Mouse (Mus musculus): Measurements from ENCODE around the gene Itgad.
"Not testable (repeated sequence)": the region's sequence is repeated elsewhere in the genome, so short reads cannot be mapped to it uniquely, and the experiment has no call there.

Gene Itgad

DNA sequence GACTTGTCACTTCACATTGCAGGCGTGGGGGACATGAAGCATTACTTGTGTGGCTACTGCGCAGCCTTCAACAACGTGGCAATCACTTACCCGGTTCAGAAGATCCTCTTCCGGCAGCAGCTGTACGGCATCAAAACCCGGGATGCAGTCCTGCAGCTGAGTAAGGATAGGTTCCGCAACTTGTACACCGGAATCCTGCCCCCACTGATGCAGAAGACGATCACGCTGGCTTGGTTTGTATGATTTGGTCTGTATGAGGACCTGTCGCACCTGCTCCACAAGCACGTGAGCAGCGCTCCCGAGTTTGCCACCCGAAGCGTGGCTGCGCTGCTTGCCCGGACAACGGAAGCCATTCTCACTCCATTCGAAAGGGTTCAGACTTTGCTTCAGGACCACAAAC, at the start of gene Itgad:
Itgad (plus strand) TSS at position 301 of the 400 bp plus-strand sequence.
- no peak for DNase-seq (ENCODE audit: low spot score in 2 of 2)

DNA sequence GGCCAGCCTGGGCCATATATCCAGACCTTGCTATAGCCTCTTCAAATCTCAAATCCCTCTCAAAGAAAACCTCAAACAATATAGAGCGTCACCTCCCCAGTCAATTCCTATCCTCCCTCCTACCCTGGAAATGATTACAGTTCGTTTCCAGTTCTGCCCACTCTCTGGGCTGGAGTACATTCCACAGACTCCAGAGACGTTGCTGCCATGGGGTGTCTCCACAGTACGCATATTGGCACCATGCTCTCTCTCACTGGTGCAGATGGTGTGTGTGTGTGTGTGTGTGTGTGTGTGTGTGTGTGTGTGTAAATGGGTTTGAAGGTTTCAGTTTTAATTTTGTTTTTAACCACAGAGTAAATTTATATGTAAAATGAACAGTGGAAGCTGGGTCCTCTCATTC, 48.9 kb upstream of the Itgad start:
- no peak for DNase-seq (ENCODE audit: low spot score in 2 of 2)

DNA sequence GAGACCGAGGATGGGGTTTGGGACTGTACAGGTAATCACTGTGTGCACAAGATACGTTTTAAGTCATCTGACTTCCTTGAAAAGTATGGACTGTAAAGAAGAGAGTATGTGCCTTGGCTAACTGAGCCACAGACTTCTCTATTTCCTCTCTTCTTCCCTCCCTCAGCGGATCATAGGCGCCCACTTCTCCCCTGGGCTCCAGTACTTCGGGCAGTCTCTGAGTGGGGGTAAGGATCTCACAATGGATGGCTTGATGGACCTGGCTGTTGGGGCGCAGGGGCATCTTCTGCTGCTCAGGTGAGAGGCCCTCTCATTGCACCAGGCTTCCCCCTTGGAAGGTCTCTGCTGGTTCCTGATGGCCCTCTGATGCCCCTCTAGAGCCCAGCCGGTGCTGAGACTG, 46.7 kb upstream of the Itgad start:
- no peak for DNase-seq (ENCODE audit: low spot score in 2 of 2)

DNA sequence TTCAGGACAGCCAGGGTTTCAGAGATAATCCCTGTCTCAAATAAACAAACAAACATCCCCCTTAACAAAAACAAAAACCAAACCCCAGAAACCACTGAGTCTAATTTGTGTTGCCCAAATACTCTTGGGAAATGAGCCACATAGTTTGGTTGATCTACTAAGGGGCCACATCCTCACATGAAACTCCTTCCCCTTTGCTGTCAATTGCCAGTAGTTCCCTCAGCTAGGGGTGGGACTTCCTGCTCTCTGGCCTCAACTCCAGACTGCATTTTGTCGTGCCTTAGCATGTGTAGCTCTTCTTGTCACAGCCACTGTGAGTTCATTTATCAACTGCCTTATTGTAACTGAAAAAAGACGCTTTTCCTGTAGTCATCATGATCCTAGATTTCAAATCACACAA, 43.9 kb upstream of the Itgad start:
- no peak for DNase-seq (ENCODE audit: low spot score in 2 of 2)

DNA sequence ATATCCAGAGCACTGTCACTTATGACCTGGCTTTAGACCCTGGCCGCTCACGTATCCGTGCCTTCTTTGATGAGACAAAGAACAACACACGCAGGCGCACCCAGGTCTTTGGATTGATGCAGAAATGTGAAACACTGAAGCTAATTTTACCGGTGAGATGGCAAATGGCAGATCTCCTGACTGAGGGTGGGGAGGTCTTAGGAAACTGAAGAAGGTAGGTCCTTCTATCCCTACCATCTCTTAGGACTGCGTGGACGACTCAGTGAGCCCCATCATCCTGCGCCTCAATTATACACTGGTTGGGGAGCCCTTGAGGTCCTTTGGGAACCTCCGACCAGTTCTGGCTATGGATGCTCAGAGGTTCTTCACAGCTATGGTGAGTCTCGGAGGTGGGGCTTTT, 42.0 kb upstream of the Itgad start:
- DNase-seq (ENCODE audit: low spot score in 2 of 2) = no peak

DNA sequence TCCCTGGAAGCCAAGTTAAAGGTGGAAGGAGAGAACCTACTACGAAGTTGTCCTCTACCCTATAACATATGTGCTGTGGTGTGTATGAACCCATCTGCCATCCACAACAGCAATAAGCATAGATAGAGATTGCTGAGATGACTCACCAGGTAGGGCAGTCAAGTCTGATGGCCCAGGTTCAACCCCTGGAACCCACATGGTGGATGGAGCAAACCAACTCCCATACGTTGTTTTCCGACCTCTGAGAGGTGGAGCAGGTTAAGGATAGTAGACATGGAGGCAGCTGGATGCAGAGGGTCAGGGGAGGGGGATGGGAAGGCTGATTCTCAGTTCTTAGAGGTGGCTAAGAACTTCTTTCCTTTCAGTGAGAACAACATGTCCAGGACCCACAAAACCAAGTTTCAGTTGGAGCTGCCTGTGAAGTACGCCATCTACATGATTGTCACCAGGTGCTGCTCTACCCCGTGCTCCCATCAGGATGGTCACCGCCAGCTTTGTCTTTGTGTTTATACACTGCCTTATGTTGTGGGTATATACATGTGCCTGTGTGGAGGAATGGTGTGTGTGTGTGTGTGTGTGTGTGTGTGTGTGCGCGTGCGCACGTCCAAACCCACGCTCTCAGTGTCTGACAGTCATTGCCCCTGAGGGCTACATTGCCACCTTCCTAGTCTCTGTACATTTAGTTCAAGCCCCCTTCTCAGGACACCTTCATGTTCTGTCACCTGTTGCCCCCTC, 39.6 kb upstream of the Itgad start:
- no peak for DNase-seq (ENCODE audit: low spot score in 2 of 2)

DNA sequence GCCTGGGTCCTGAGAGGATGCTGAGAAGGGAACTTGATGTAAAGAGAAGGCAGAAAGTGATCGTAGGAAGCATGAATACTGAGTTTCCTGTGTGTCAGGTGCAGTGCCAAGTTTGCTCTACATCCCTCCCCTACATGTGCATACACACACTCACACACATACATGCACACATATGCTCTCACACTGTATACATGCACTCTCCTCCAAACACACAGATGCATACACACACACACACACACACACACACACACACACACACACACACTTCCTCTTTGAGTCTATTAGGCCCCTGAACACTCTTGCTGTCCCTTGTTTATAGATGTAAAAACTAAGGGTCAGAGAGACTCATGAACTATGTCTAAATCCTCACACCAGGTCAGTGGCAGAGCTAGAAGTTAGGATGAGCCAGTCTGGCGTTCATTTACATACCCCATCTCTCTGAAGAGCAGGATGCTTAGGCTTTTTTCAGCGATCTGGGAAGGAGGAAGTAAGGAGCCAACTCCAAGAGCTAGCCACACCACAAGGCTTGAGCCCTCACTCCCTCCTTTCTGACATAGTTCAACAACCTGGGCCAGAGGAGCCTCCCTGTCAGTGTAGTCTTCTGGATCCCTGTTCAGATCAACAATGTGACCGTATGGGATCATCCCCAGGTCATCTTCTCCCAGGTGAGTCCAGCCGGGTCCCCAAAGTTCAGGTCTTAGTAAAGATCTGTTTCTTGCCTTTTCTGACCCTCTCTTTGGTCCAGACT, 38.8 kb upstream of the Itgad start:
- no peak for DNase-seq (ENCODE audit: low spot score in 2 of 2)

DNA sequence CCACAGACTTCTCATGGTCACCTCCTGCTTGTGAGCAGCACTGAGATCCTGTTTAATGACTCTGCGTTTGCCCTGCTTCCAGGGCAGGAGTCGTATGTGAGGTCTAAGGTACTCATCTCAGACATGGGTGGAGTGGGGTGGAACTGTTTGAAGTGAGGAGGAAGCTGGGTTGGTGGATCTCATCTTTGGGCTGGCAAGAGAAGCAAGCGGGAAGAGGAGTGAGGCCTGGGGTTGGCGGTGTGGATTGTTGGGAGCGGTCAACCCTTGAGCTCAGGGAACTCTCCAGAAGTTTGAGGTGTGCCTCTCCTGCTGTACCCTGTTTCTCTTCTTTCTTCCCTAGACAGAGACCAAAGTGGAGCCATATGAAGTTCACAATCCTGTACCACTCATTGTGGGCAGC, 37.8 kb upstream of the Itgad start:
- DNase-seq (ENCODE audit: low spot score in 2 of 2) = no peak

DNA sequence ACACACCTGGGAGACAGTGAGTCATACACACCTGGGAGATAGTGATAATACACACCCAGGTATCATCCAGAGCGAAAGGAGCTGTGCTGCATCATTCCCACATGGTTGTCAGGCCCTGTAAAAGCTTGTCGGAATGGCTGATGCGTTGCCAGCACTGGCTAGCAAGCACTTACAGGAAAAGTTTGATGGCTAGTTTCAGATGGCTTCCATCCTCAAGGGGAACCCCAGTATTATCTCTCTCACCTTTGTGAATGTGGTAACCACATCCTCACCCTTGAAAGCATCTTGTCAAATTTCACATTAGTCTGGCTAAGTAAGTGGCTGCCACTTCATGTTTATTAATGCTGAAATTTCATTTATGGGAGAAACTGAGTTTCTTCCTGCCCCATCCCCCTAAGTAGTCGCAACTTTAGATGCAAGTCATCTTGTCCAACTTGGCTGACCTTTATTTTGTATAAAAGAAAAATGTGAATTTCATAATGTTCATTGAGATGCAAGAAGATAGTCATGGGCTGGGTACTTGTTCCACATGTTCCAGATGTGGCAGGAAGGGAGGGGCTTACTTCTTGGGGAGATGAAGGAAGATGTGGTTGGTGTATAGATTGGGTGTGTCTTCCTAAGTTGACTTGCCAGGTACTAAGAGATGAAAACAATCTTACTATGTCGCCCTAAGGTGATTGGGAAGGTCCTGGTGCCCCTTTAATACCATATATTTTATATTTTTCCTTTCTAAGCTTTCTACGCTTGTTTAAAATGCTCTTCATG, 34.3 kb upstream of the Itgad start:
- no peak for DNase-seq (ENCODE audit: low spot score in 2 of 2)

DNA sequence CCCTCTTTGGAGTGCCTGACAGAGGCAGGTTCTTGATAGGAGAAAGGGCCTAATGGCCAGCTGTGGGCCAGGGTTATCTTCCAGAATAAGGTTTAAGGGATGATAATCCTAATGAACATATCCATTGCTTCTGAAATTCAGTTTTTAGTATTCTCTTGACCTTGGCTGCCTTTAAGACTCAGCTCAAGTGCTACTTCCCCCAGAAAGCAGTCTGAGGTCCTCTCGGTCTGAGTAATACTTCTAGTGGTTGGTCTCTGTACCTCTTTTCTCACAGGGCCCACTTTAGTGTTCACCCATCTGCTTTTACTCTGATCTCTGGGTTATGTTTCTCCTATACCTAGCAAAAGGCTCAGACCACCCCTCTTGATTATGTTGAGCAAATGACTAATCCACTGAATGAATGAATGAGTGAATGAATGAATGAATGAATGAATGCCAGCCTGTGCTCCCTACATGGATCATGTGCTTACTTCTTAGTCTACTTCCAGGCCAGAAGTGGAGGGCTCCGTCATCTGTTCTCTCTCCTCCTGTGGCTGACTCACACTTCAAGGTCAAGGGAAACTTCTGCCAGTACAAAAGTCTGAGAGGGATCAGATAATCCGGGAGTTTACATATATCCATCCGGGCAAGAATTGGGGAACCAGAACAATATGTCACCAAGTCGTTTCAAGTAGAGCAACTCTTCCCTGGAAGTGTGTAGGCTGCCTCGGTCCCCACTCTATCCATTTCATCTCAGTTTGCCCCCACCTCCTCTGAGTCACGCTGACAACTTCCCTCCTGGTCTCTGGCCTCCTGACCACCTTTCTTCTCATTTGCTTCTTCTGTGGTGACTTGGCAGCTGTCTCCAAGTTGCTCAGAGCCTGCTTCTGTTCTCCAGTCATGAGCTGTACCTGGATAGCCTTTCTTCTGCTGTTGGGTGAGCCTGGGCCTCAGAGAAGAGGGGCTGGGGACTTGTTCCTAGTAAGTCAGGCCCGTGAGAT, 25.1 kb upstream of the Itgad start, which contains the start of gene Itgax:
Itgax (plus strand) TSS at position 807 of the 980 bp plus-strand sequence.
- DNase-seq (ENCODE audit: low spot score in 2 of 2) = no peak

DNA sequence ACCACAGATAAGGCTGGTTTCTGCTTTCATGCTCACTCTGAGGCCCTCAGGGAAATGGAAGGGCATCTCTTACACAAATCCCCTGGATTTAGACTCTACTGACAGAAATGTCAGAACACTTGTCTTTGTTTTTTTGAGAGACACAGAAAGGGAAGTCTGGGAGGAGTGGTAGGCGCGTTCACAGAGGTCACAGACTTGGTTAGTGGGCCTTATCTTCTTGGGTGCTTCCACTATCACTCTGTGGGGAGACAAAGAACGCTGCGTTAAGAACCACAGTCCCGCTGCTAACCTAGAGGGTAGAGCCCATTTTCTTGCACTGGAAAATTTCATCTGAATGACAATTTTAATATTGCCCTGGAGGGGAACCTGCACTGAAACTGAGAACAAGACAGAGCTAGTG, 22.0 kb upstream of the Itgad start:
- no peak for DNase-seq (ENCODE audit: low spot score in 2 of 2)

DNA sequence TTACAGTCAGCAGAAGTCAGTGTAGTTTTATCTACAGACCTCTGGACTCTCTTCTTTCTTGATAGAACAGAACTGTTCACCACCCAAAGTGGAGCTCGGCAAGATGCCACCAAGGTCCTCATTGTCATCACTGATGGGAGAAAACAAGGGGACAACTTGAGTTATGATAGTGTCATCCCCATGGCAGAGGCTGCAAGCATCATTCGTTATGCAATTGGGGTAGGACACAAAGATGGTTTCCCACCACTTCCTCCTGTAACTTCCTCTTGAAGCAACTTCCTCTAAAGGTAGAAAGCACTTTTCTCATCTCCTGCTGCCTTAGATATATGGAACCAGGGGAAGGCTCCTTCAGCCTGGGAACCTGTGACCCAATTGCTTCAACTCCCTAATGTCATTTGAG, 20.6 kb upstream of the Itgad start:
- DNase-seq (ENCODE audit: low spot score in 2 of 2) = no peak

DNA sequence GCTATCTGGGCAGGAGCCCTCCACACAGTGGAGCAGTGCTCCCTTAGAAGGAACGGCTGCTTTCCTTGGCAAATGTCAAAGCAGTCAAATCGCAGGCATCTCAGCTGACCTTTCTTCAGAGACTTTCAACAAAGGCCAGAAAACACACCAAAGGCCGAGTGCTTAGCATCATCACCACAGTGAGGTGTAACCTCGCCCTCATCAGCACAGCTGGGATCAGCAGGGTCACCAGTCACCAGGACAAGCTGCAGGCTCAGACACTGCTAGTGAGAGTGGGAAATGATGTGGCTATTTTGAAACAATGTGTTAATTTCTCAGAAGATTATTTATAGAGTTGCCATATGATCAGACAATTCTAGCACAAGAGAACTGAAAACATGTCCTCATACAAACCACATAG, 17.2 kb upstream of the Itgad start:
- DNase-seq (ENCODE audit: low spot score in 2 of 2) = no peak

DNA sequence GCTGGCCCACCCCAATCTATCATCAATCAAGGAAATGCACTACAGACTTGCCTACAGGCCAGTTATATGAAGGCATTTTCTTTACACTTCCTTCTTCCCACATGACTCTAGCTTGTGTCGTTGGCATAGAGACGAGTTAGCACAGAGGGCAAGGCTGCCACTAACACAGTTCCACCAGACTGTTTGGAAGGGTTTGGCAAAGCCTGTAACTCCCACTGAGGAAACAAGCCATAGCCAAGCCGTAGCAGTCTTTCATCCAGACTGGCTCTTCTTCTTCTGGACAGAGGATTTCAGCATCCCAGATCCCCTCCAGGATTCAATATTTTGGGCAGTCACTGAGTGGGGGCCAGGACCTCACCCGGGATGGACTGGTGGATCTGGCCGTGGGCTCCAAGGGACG, 14.6 kb upstream of the Itgad start:
- no peak for DNase-seq (ENCODE audit: low spot score in 2 of 2)

DNA sequence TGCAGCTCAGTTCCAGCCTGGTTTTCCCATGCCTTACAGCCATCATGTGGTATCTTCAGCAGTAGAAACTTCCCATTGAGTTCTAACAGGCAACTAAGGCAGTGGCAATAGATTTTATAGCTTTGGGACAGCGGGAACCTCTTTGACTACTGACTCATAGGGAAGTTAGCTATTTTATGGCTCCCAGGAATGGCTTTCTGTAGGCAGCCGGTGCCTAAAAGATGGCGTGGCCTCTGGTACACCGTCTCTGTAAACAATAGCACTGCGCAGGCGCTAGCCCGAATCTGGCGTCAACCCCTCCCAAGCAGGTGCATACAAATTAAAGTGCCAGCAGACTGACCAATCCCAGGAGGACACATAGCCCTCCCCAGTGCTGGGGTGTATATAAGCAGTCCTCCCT, 3.2 kb upstream of the Itgad start:
- no peak for DNase-seq (ENCODE audit: low spot score in 2 of 2)

DNA sequence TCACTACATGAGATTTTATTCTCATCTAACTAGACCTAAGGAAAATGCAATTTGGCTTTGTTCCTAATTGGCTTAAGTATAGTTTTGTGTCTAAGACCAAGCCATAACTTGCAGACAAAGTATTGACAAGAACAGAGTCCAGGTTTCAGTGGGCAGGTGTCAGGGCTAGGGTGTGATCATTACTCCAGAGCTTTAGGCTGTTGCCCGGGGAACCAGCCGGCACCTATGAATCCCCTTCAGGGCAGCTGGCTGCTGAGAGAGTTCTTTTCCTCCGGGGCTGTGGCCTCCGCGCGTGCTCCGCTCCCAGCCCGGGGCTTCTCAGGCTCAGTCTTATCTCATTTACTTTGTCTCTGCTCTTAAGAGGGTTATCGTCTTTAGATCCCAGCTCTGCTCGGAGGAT, 748 bp downstream of the Itgad start:
- DNase-seq (ENCODE audit: low spot score in 2 of 2) = no peak

DNA sequence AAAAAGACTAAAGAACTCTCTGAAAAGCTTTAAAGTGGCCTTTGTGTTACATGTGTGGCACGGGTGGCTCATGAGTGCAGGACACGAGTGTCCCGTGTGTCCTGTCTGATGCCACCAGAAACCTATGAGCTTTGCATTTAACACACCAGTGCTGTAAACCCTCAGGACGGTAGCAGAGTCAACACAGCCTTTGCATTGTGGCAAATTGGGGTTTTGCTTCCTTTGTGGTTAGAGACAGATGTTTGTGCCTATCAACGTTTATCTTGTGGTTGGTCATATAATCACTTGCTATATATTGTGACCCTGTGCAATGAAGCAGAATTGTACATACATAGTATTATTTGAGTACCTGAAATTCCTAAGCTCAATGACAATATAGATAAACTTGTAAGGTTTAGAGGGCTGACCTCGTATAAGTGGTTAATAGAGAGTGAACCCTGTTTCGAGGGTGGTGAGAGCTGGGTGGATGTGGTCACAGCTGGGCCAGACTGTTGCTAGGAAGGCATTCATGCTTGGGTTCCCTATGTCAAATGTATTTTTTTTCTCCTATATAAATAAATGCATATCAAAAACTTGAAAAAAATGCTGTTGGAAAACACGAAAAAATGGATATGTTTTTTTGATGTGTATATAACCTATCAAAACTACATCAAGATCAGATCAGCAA, 4.6 kb downstream of the Itgad start:
- DNase-seq (ENCODE audit: low spot score in 2 of 2) = not testable (repeated sequence)

DNA sequence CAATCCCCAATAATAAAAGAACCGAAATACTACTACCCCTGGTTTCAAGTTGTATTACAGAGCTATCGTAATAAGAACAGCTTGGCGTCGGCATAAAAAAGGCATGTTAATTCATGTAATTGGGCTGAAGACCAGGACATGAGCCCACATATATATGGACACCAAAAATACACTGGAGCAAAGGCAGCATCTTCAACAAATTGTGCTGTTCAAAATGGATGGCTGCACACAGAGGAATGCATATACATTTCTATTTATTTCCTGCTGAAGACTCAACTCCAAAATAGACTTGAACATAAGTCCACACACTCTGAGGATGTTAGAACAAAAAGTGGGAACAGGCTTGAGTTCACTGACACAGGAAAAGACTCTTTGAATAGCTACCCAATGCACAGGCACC, 9.8 kb downstream of the Itgad start:
- DNase-seq (ENCODE audit: low spot score in 2 of 2) = no peak

DNA sequence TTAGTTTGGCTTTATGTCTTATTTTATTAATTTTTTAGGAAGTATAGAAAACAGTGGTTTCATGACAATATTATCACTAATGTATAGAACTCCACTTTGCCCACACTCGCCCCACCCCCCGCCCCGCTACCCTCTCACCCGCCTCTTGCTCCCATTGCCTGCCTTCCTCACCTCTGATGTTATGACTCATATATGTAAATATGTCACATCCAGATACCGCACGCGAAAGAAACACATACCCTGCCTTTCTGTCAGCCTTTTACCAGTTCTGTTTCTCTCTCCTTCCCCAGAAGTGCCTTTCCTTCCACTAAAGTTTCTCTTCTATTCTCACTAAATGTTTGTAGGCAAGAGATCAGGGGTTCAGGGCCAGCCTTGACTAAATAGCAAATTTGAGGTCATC, 12.2 kb downstream of the Itgad start:
- no peak for DNase-seq (ENCODE audit: low spot score in 2 of 2)

DNA sequence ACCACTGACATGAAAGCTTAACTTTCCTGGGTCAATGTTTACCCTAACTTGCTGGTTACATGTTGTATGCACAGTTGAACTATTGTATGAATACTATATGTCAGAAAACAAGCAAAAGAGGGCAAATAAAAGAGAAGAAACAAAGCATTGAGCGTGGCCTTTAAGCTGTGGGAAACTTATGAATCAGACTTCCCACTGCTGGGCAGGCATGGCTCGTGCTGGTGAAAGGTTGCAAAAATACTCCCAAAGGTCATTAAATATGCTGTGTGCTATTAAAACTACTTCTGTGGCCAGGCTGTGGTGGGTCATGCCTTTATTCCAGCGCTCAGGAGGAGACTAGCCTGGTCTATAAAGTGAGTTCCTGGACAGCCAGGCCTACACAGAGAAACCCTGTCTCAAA, 15.8 kb downstream of the Itgad start:
- DNase-seq (ENCODE audit: low spot score in 2 of 2) = no peak

DNA sequence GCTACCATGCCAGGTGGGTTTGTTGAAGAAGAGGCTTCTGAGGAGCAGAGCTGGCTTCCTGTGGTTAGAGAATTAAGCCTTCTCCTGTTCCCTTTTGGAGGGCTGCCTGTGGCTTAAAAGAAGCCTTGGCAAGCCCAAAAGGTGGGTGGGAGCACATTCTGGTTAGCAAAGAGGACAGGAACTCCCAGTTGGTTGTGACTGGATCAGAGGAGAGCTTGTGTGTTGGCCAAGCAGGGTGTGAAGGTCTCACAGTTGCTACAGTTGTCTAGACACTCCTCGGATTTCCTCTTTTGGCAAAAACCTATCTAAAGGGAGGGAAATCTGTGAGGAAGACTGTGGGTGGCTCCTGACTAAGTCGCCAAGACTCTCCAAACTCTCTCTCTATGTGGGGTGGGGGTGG, 24.2 kb downstream of the Itgad start:
- no peak for DNase-seq (ENCODE audit: low spot score in 2 of 2)

All from cerebellum, postnatal 4 days (tissue).